Mouse (Mus musculus) heart, adult 8-10 months (tissue): ENCODE data around the gene Aqp9. TPM values are rescaled to one million over a fixed set of nuclear protein-coding genes. Genes with fewer than 3 reads are reported as not detected.
"Not testable (repeated sequence)": the region's sequence is repeated elsewhere in the genome, so short reads cannot be mapped to it uniquely, and the experiment has no call there.

ENCODE experiments used
- DNase-seq: peaks from one replicate; pipeline ENCODE4 v3.0.0; 2022; ENCODE audit warnings: low spot score
- total RNA-seq, 4 experiments: library from RNA; stranded (reverse); gene quantifications; 2 replicates each; pipeline ENCODE4 v1.2.4; 2022

The Aqp9 gene
- total RNA-seq, 4 experiments from 2014 or later = 1.5 TPM; not detected in 3

DNA sequence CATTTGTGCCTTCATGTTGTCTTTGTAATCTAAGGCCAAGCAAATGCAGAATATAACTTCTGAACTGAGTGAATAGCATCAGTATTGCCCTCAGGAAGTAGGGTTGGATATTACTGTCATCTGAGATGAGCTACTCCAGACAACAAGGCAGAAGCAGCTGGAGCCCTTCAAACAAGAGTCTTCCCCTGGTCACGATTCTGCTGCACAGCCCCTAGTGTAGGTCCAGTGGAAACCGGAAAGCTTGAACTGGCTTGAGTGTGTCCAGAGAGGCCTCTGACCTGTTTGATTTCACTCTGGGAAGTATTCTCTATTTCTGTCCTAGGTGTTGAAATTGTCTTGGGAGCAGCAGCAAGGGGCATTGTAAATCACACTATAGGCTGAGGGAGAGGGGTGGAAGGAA lies 29.5 kb downstream of the Aqp9 start:
- no peak for DNase-seq

DNA sequence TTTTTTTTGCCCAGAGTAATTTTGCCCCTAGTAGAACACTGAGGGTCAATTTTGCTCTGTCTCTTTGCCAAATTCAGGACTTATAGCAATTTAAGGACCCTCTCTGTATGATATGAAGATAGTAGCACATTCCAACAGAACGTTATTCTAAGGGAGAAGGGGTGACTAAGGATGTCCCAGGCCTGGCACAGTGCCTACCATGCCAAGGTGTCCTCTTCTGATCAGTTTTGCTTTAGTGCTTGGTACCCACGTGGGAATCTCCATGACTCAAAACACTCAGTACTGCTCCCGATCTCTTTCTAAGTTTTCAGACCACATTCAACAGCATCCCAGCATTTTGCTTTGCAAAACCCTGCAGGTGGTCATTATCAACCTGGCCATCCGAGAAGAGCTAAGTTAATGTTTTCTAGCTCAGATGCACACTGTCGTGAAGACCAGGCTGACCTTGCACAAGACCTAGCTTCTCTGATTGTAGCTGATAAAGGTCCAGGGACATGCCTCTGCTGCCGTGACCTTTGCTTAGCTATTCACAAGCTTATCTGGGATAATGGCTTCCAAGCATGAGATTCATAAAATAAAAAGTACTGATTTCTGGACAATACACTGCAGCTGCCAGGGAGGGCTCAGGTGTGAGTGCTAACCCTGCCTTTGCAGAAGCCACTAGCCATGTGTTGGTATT lies 31.1 kb downstream of the Aqp9 start:
- DNase-seq = no peak

DNA sequence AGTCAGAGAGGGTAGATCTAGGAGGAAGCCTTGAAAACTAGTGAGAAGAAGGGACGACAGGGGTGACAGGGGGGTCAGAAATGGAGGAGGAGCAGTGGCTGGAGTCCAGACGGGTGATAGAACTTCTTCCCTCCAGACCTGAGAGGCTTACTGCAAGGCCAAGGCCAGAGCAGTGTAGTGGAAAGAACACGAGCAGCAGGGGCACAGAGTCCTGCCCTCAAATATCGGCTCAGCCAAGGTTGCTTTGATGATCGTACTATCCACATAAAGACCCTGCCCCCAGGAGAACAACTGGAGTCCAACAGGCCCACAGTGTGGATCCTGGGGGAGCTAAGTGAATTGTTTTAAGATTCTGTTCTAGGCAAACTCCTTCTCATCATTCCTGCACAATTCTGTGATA lies 33.4 kb downstream of the Aqp9 start:
- DNase-seq = no peak

DNA sequence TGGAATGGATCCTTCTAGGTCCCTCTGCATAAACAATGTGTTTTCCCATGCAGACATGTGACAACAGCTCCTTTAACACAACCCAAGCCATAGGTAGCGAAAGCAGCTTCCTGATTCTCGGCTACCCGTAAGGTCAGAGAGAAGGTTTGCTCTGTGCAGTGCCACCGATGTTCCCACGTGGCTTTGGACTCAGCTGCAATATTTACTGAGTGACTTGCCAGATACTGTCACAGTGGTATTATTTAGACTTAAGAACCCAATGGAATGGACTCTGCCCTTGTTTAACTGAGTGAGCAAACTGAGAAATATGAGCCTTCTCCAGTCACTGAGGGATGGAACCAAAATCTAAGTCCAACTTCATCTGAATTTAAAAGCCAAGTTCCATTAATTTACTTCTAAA lies 35.3 kb downstream of the Aqp9 start:
- no peak for DNase-seq

DNA sequence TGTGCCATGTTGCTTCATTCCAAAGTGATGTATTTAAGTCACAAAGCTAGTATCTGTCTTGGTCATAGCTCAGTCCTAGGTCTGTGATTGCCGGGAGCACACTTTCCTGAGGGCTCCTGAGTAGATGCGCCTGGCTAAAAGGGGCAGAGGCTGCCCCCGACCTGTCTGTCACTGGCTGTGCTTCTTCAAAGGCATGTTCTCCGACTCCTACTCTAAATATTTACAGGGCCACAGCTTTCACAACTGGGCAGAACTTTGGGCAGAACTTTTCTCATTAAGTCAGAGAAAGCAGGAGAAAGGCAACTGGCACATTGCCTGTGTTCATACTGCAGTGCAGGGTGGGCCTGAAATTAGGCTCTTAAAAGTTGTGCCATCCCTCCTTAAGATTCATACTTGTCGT lies 36.7 kb downstream of the Aqp9 start:
- no peak for DNase-seq

DNA sequence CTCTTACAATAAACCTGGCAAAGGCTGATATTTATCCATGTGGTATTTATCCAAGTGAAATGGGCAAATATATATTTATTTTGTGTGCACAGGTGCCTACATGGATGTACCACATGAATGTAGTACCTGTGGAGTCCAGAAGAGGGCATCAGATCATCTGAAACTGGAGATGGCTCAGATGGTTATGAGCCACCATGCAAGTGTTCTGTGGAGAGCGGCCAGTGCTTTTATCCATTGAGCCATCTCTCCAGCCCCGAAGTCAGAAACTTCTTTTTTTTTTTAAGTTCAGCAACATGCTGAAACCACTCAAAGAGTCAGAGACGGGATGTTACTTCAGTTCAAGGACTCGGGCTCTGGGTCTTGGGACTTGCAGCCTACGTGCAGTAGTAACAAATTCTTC lies 39.6 kb downstream of the Aqp9 start:
- DNase-seq = peak; percentile 54

DNA sequence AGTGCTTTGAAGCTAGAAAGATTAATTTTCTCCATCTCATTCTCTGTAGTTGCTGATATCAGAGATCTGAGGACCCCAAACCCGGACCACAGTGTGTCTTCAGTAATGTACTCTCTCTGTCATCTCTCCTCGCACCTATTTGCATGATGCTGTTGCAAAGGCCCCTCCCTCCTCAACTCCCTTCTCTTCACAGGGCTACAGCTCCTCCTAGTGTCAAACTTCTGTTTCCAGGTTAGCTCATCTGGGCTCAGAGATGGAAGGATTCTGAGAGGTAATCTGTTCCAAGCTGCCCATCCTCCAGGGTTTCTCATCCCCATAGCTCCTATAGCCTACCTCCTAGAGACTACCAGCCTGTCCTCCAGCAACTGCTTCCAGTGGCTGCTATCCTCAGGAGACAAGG lies 42.3 kb downstream of the Aqp9 start:
- DNase-seq = peak; percentile 11

DNA sequence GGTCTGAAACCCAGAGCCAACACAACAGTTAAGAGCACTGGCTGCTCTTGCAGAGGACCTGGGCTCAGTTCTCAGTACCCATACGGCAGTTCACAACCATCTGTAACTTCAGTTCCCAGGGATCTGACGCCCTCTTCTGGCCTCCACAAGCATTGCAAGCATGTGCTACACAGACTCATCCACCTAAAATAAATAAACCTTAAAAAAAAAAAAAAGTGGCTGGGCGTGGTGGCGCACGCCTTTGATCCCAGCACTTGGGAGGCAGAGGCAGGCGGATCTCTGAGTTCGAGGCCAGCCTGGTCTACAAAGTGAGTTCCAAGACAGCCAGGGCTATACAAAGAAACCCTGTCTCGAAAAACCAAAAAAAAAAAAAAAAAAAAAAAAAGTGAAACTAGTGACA lies 45.4 kb downstream of the Aqp9 start:
- DNase-seq = not testable (repeated sequence)

DNA sequence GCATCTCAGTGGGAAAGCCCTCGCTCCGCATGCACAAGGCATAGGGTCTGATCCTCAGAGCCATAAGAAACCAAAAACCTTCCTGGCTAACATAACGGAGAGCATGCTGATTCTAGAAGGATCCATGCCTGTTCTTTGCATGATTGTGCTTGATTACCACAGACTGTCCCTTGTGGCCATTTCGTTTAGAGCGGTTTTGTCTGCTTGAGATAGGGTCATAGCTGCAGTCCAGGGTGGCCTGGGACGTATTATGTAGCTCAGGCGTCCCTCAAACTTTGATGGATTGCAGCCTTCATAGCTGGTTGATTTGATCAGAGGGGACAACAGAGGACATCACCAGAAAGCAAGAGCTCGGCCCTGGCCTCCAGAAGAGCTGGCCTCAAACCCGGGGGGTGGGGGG lies 47.6 kb downstream of the Aqp9 start:
- no peak for DNase-seq

DNA sequence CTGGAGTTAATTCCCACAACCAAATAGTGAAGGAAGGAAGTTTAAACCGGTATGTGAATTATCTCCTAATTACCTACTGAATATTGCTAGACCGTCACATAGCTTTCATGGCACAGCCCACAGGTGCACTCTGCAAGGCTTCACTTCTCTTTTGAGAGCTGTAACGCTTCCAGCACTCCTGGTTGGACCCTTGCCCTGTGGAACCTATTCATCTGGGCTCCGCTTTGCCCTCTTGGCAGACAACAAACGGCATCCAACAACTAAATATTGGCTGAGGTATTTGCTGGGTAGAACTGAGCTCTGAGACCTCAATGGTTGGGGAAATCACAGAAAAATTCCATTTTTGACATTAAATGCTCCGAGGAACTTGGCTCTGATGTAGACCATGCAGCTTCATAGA lies 55.3 kb downstream of the Aqp9 start:
- DNase-seq = no peak

DNA sequence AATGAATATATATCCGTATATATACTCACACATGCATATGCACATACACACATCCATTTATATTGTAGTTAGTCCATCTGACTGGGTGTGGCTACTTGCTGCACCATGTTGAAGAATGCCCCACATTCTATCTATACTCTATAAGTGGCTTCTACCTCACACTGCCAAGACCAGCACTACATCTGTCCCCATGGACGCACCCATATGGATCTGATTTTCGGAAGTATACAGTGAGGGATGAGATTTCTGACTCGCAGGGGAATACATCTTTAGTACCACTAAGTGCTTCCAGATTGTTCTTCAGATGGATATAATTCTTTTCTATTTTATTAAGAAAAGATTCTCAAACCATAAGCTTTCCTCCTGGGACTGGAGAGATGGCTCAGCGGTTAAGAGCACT lies 65.0 kb downstream of the Aqp9 start:
- no peak for DNase-seq

DNA sequence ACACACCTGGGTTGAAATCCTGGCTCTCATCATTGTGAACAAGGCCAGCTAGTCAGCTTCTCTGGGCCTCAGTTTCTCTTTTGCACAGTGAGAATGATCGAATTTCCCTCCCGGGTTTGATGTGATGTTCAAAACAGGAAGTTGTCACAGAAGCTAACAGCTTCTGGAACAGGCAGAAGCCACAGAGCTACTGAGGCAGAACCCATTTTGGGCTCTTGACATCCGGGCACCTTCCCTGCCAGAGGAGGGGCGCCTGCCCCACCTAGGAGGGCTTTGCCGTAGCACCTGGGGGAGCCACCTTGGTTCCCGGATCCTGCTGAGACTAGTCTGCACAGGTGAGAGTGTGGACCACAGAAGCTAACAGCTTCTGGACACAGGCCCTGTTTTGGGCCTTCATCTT lies 74.4 kb downstream of the Aqp9 start:
- no peak for DNase-seq

DNA sequence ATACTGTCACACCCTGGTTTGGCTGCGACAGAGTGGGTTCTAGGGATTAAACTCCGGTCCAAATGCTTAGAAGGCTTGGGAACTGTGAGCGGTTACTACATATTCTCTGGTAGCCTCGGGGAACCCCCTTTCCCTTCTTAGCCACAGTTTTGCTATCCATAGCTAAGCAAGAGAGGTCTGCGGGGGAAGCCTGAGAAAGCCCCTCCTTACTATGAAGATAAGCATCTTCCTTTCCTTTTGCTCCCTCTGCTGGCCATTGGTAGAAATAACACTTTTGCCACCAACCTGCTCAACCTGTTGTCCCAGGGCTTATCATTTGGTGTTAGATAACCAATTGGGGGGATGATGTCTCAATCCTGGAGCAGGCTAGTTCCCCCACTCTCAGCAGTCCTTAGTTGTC lies 76.4 kb downstream of the Aqp9 start:
- no peak for DNase-seq

DNA sequence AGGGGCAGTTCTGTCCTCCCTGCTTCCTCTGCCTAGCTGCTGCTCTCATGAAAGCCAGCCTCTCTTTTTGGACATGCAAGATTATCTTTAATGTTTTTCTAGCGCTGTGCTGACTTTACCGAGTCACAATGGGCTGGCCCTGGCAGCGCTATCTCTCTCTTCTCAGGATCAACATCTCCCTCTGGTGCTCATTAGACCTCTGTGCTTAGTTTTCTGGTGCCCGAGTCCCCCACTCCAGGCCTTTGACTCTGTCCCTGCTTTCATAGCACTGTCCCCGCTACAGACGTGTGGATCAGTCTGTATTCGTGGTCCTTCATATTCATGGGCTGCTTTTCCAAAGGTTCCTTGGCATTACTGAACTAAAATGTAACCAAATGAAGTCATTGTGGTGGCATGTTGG lies 89.3 kb downstream of the Aqp9 start:
- no peak for DNase-seq

DNA sequence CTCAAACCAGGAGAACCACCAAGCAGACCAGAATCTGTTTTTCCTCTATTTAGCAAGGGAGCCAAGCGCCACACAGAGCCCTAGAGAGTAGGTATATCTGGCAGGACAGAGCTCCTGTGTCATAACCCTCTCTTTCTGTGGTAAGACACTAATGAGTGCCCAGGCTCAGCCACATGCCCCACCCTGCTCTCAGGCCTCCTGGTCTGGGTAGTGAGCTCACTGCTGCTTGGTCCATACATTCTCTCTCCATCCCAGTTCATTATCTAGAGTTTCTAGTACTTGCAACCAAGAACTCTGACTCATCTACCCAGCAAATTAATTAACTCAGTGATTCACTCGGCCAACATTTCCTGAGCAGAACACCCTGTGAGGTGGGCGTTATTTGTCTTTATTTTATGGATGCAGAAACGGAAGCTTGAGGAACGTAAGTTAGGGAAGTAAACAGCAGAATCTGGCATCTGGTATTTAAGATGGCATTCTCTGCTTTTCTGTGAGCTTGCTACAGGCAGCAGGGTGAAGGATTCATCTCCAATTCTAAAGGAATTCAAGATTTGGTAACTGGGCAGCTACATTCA lies 91.1 kb downstream of the Aqp9 start:
- no peak for DNase-seq

DNA sequence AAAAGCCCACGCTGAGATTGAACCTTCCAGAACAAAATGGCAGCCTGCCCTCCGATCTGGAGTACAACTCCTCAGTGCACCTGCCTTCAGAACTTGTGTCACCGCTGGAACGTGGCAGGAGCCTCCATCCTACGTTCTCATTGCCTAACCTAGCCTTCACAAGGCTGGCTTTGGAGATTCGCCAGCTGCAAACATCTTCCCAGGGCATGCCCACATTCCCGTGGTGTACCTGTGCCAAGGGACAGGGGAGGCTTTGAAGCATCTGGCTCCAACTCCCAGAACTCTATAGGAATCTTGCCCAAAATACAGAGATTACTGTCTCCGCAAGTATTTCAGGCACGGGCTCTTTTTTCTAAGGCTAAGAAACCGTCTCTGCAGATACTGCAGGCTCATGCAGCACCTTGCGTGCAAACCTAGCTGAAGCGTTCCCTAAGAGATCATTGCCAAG lies 92.3 kb downstream of the Aqp9 start:
- no peak for DNase-seq

DNA sequence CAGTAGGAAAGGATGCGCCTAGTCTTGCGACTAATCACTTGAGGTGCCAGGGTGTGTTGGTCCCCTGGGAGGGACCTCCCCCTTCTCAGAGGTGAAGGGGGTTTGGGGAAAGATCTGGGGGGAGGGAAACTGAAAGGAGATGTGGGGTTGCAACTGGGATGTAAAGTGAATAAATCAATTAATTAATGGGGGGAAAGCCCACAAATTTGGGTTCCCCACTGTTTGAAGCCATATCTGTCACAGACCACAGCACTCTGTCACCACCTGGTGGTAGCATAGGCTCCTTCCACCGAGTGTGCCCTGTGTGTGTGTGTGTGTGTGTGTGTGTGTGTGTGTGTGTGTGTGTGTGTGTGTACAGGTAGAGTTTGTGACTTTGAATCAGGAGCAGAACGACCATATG lies 94.7 kb downstream of the Aqp9 start:
- DNase-seq = no peak

DNA sequence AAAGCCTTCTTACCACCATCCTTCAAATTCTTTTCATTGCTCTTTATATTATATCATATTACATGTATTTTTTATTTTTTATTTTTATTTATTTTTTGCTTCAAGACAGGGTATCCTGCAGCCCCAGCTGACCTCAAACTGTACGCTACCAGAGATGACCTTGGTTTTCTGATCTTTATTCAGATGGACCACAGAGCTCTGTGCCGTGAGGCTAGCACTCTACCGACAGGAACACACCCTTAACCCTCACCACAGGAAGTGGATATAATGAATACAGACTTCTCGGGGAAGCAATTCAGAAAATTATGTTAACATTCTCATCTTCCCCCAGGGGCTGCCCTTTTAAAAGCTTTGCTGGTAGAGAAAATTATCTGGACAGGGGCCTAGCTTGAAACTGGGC lies 95.4 kb downstream of the Aqp9 start:
- DNase-seq = no peak

DNA sequence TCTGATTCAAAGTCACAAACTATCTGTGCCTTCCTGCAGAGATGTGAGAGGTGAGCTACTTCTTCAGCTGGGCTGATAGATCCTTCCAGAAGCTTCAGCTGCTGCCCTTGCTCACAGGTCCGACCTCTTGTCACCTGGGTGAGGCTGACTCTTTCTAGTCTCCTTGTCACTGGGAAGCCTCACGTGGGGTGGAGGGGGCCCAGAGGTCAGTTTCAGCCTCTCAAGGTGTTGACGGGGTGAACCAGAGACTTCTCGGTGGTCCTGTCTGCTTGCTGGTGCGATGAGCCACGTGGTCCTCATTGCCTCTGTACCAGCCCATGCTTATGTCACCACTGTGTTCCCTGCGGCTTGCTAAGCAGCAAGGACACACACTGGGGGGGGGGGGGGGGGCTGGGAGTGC lies 96.0 kb downstream of the Aqp9 start:
- no peak for DNase-seq

DNA sequence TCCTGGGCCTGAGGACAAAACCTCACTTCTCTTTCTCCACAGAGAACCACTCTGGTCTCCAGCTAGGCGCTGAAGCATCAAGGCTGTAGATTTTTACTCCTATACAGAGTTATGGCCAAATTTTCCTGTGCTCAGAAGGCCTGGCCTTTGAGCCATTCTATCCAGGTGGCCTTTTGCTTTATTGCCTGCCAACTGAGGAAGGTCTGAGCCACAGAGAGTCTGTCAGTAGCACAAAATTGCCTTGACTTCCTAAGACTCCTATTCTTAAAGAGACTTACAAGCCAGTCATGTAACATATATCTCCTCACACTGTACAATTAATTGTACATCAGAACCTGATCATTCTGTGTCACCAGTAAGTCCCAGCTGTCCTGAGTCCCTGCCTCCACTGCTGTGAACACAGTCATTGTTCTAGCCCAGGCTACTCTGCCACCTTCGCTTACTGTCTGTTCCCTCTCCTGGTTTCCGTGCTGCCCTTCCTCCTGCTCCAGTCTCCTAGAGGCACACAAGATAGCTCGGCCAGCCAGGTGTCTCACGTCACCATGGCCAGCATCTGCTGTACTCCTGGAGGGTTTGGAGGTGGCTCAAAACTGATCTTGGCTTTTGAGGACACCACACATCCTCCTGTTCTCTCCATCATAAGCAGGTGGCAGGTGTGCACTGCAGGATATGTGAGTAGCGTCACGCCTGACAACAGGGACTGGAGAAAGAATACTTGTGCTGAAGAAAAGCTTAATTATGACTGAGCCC lies 96.7 kb downstream of the Aqp9 start:
- DNase-seq = no peak

DNA sequence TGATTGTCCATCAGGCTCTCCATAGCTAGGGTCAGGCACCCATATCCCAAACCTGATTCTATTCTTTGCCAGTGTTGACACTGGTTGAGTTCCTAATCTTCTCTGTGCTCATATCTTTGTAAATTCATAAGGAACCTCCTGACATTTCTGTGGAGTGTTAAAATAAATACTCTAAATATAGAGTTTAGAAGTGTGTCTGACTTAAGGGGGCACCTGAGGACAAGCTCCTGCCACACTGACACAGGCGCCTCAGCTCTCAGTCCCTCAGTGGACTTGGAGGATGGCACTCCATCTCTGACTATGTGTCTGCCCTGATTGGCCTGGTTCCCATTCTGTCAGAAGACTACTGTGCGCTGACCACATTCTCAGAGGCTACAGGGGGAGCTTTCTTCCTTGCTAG lies 97.9 kb downstream of the Aqp9 start:
- DNase-seq = no peak

DNA sequence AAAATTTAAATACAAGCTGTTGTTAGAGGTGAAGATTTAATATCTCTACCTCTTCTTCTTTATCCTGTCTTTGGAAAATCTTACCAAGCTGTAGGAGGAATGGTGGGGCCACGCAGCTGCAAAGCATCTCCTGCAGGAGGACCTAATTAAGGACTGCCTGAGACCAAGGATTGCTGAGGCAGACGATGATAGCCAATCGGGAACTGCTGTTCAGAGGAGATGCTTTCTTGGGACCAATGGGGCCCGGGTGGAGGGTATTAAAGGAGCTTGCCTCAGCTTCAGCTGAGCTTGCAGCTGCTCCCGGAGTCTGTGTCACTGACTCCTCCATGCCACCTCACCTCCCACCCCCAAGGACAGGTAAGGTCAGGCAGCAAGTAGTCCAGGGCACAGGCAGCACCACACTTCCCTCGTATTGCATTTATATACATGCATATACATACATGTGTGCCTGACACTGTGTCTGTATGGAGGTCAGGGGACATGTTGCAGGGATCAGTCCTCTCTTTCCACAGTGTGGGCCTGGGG lies 99.6 kb downstream of the Aqp9 start:
- no peak for DNase-seq

DNA sequence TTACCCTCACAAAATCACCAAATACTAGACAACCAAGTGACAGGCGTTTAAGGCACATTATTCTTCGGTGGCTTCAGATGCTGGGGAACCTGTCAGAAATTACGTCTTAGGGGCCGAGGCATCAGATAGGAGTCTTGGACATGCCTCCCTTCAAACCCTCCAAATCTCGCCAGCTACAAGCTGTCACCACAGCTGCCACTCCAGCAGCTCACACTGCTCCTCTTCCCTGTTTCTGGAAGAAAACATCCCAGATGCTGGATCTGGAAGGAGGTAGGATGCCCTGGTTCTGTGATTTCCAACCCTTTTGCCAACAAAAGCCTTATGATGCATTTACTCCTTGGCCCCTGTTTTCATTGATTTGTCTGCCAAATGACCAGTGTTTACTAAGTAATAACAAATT lies 101.3 kb downstream of the Aqp9 start:
- no peak for DNase-seq
